Mouse (Mus musculus): ENCODE results near the gene Krt26.
A peak's percentile ranks its signal among the peaks of the same experiment; 100 is the strongest.

GRCm38 (mm10) chr11:99379568-99379967, 41.8 kb upstream of the Krt26 start:
- TF ChIP-seq CTCF (IDR thresholded peaks at IDR 0.05; ENCODE audit: low read depth, low read length), result peak; percentile 81
- TF ChIP-seq EP300 (IDR thresholded peaks at IDR 0.05; ENCODE audit: insufficient read depth, low read depth, low read length), result no peak

All from ES-Bruce4 (cell line).